Mouse (Mus musculus) hindbrain, embryonic 16.5 days (tissue): ENCODE measurements around the gene Tmsb10. TPM values are rescaled to one million over a fixed set of nuclear protein-coding genes. Genes with fewer than 3 reads are reported as not detected.

Experiments used
- ATAC-seq: fragments of 200-750 bp; cut with Nextera tagmentation; 2 replicates; pipeline ENCODE4 v1.8.0; 2017; ENCODE audit warnings: moderate TSS enrichment, moderate library complexity
- H3K27ac ChIP-seq: fragments of 300-500 bp; sonication (generic); 2 replicates; pipeline ENCODE4 v1.5.1; 2014; ENCODE audit warnings: low read depth, mild to moderate bottlenecking, control low read depth, low read length, moderate library complexity
- H3K27me3 ChIP-seq: fragments of 300-500 bp; sonication (generic); replicated peaks from 2 replicates; pipeline ENCODE4 v1.6.1; 2014; ENCODE audit warnings: low read length; ENCODE audit not compliant: control insufficient read depth, insufficient read depth
- H3K36me3 ChIP-seq: fragments of 300-500 bp; sonication (generic); 2 replicates; pipeline ENCODE4 v1.6.1; 2014; ENCODE audit warnings: mild to moderate bottlenecking, low read length, moderate library complexity, mixed read lengths; ENCODE audit not compliant: control insufficient read depth, insufficient read depth
- H3K4me1 ChIP-seq: fragments of 300-500 bp; sonication (generic); 2 replicates; pipeline ENCODE4 v1.6.1; 2014; ENCODE audit warnings: low read depth, low read length; ENCODE audit not compliant: control insufficient read depth, insufficient read depth
- H3K4me2 ChIP-seq: fragments of 300-500 bp; sonication (generic); 2 replicates; pipeline ENCODE4 v1.6.1; 2014; ENCODE audit warnings: mild to moderate bottlenecking, low read length, control low read depth, moderate library complexity
- H3K4me3 ChIP-seq: fragments of 300-500 bp; sonication (generic); 2 replicates; pipeline ENCODE4 v1.5.1; 2014; ENCODE audit warnings: mild to moderate bottlenecking, low read length, control low read depth, moderate library complexity
- H3K9ac ChIP-seq: fragments of 300-500 bp; sonication (generic); 2 replicates; pipeline ENCODE4 v1.6.1; 2014; ENCODE audit warnings: low read depth, mild to moderate bottlenecking, control low read depth, low read length, moderate library complexity
- H3K9me3 ChIP-seq: fragments of 300-500 bp; sonication (generic); 2 replicates; pipeline ENCODE4 v1.6.1; 2014; ENCODE audit warnings: mild to moderate bottlenecking, low read length, moderate library complexity; ENCODE audit not compliant: control insufficient read depth
- WGBS: fragments of 180-500 bp; shearing (Covaris S2); extraction: QIAGEN DNeasy Blood & Tissue Kit; methylation state at CpG from one replicate; pipeline ENCODE4 v1.1.7; 2014; 5-methylcytosine and 5-hydroxymethylcytosine counted together
- polyA plus RNA-seq: library from polyadenylated mRNA; unstranded; fragments of >200 nt; fragmentation: Nextera tagmentation; extraction: Ambion mirVana; gene quantifications from 2 replicates; pipeline ENCODE4 v1.2.1, GENCODE M21; 2015

Gene Tmsb10
- 3,926 and 4,269 TPM in 2 replicates for polyA plus RNA-seq

GRCm38 (mm10) chr6:72958662-72959071 is at the start of gene Tmsb10:
Gene Tmsb10, minus strand, starts transcription at chr6:72958748.
- peaks cover 13% of the 10 kb centered on the region for H3K4me1 ChIP-seq
- H3K27ac ChIP-seq, result peak within 1 kb of the TSS; percentile 99
- under 1% methylated on average over 19 of the region's 19 CpGs for WGBS
- peak within 1 kb of the TSS; percentile 100 for H3K9ac ChIP-seq
- H3K36me3 ChIP-seq, result no peaks in the 10 kb centered on the region
- peak within 1 kb of the TSS; percentile 66 for H3K4me2 ChIP-seq
- H3K9me3 ChIP-seq, result no peaks in the 10 kb centered on the region
- peak within 1 kb of the TSS; percentile 89 for H3K4me3 ChIP-seq
- no peaks in the 10 kb centered on the region for H3K27me3 ChIP-seq
- peak; percentile 82 for ATAC-seq

DNA sequence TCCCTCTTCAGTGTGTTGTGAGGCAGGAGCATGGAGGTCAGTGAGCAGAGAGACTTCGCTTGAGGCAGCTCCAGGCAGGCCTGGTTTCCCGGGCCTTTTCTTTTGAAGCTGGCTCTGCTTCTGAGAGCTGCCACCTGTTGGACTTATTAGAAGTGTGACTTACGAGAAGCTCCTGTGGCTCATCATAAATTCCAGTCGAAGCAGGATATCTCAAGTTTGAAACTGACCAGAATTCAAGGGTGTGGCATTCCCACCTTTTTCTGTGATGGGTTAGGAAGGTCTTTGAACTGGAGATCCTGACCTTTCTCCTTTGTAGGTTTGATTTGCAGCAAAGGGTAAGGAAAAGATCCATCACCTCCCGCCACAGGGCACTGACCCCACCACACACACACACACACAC is 45.1 kb upstream of the Tmsb10 start:
- H3K27me3 ChIP-seq, result no peaks in the 10 kb centered on the region
- no peak overlapping the region for H3K4me3 ChIP-seq
- H3K4me2 ChIP-seq, result no peak overlapping the region
- H3K9me3 ChIP-seq, result no peaks in the 10 kb centered on the region
- WGBS, result 83% methylated on average over 5 of the region's 5 CpGs
- no peaks in the 10 kb centered on the region for H3K36me3 ChIP-seq
- H3K27ac ChIP-seq, result no peak overlapping the region
- H3K9ac ChIP-seq, result no peak overlapping the region
- no peaks in the 10 kb centered on the region for H3K4me1 ChIP-seq
- ATAC-seq, result no peak

DNA sequence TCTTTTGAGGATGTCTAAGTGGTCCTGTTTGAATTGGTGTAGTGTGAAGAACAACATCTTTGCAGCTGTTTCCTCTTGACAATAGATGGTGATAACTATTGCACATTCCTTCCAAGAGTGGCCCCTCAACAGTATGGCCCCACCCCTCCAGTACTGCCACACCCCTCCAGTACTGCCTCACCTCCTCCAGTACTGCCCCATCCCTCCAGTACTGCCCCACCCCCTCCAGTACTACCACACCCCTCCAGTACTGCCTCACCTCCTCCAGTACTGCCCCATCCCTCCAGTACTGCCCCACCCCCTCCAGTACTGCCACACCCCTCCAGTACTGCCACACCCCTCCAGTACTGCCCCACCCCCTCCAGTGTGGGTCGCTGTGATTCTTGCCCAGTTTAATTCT is 43.8 kb upstream of the Tmsb10 start:
- H3K4me1 ChIP-seq, result no peaks in the 10 kb centered on the region
- H3K4me3 ChIP-seq, result no peak overlapping the region
- no peaks in the 10 kb centered on the region for H3K9me3 ChIP-seq
- no peak overlapping the region for H3K27ac ChIP-seq
- 68% methylated on average over 1 of the region's 1 CpGs for WGBS
- no peaks in the 10 kb centered on the region for H3K27me3 ChIP-seq
- H3K9ac ChIP-seq, result no peak overlapping the region
- H3K4me2 ChIP-seq, result no peak overlapping the region
- no peaks in the 10 kb centered on the region for H3K36me3 ChIP-seq
- ATAC-seq, result no peak

DNA sequence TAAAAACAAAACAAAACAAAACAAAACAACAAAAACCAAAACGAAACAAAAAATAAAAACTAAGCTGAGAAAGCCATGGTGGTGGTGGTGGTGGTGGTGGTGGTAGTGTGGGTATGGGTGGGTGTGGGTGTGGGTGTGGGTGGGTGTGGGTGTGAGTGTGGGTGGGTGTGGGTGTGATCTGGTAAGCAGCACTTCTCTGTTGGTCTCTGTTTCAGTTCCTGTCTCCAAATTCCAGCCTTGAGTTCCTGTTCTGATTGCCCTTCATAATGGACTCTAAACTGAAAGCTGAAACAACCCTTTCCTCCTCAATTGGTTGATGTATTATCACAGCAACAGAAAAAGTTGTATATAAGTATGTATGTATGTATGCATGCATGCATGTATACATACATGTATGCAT is 40.3 kb upstream of the Tmsb10 start:
- Histone ChIP-seq H3K9me3 (no peaks in the 10 kb centered on the region), H3K36me3 (no peaks in the 10 kb centered on the region), H3K4me1 (no peaks in the 10 kb centered on the region), H3K9ac (no peak overlapping the region), H3K4me2 (no peak overlapping the region), H3K4me3 (no peak overlapping the region), H3K27ac (no peak overlapping the region), H3K27me3 (no peaks in the 10 kb centered on the region)
- 96% methylated on average over 1 of the region's 1 CpGs for WGBS
- ATAC-seq, result no peak

DNA sequence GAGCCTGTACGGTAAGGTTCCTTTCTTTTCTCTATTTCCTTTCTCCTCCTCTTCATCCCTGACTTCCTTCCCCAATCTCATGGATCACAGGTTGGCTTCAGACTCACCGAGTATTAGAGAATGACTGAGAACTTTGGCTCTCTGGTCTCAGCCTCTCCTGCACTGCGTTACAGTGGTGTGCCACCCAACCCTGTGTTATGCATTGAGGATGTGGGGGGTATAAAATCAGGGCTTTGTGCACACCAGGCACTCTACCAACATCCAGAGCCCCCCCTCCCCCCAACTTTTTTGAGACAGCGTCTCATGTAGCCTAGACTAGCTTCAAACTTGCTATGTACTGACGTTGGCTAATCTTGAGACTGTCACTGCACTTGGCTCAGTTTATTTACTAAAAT is 35.1 kb upstream of the Tmsb10 start:
- no peak overlapping the region for H3K4me3 ChIP-seq
- WGBS, result 79% methylated on average over 5 of the region's 5 CpGs
- H3K27ac ChIP-seq, result no peak overlapping the region
- H3K9ac ChIP-seq, result no peak overlapping the region
- H3K36me3 ChIP-seq, result no peaks in the 10 kb centered on the region
- ATAC-seq, result no peak
- no peaks in the 10 kb centered on the region for H3K27me3 ChIP-seq
- H3K4me2 ChIP-seq, result no peak overlapping the region
- H3K9me3 ChIP-seq, result no peaks in the 10 kb centered on the region
- no peaks in the 10 kb centered on the region for H3K4me1 ChIP-seq

- 76% methylated on average over 8 of the region's 8 CpGs for WGBS
- no peak overlapping the region for H3K4me3 ChIP-seq
- no peaks in the 10 kb centered on the region for H3K36me3 ChIP-seq
- H3K27me3 ChIP-seq, result no peaks in the 10 kb centered on the region
- H3K4me1 ChIP-seq, result no peaks in the 10 kb centered on the region
- ATAC-seq, result no peak
- no peaks in the 10 kb centered on the region for H3K9me3 ChIP-seq
- no peak overlapping the region for H3K9ac ChIP-seq
- H3K4me2 ChIP-seq, result no peak overlapping the region
- no peak overlapping the region for H3K27ac ChIP-seq
These were observed 34.6 kb upstream of the Tmsb10 start for GRCm38 (mm10) chr6:72993054-72993687.

- Histone ChIP-seq H3K9me3 (no peaks in the 10 kb centered on the region), H3K27ac (no peak overlapping the region), H3K9ac (no peak overlapping the region), H3K4me3 (no peak overlapping the region), H3K4me2 (no peak overlapping the region), H3K4me1 (no peaks in the 10 kb centered on the region), H3K36me3 (no peaks in the 10 kb centered on the region), H3K27me3 (no peaks in the 10 kb centered on the region)
- 91% methylated on average over 5 of the region's 5 CpGs for WGBS
- ATAC-seq, result no peak
These were observed 31.7 kb upstream of the Tmsb10 start for GRCm38 (mm10) chr6:72990206-72990605.

GRCm38 (mm10) chr6:72989028-72989736 is 30.6 kb upstream of the Tmsb10 start:
- no peaks in the 10 kb centered on the region for H3K4me1 ChIP-seq
- no peaks in the 10 kb centered on the region for H3K9me3 ChIP-seq
- no peak overlapping the region for H3K9ac ChIP-seq
- peak; percentile 68 for ATAC-seq
- H3K4me2 ChIP-seq, result no peak overlapping the region
- no peaks in the 10 kb centered on the region for H3K27me3 ChIP-seq
- WGBS, result 47% methylated on average over 7 of the region's 7 CpGs
- no peaks in the 10 kb centered on the region for H3K36me3 ChIP-seq
- H3K4me3 ChIP-seq, result no peak overlapping the region
- H3K27ac ChIP-seq, result no peak overlapping the region

DNA sequence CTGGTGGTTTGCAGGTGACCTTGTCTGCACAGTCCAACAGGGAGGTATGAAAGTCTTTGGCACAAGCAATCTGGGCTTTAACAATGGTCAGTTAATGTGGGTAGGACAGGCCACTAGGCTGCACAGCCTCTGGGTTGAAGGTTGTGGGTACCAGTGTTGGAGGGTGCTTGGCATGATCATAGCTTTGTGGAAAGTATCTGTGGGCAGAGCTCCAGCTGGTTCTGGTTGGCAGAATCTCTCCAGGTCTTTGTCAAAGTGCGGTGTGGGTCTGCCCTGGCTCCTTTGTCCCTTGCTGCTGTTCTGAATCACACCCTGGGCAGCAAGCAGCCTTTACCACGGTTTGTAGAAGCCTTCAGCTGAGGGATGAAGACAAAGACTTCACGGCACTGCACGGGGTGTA is 24.0 kb upstream of the Tmsb10 start:
- Histone ChIP-seq H3K36me3 (no peaks in the 10 kb centered on the region), H3K4me2 (no peak overlapping the region), H3K27ac (no peak overlapping the region), H3K27me3 (no peaks in the 10 kb centered on the region), H3K9ac (no peak overlapping the region), H3K4me1 (no peaks in the 10 kb centered on the region), H3K4me3 (no peak overlapping the region), H3K9me3 (no peaks in the 10 kb centered on the region)
- ATAC-seq, result no peak
- WGBS, result 59% methylated on average over 4 of the region's 4 CpGs
